Mouse (Mus musculus) spleen, adult 2 months (tissue): ENCODE data around the gene Ptprg. TPM values are rescaled to one million over a fixed set of nuclear protein-coding genes. Genes with fewer than 3 reads are reported as not detected.

Experiments
- DNase-seq, 2 experiments: peaks; one replicate each; pipeline versions ENCODE4 v3.0.0 to v3.0.0-alpha.2; 2012 to 2021; ENCODE audit warnings: low spot score in 2 of 2, low read depth in 1 of 2
- H3K27ac ChIP-seq: fragments of 200-500 bp; 2 replicates; pipeline ENCODE4 v1.5.1; 2012; ENCODE audit warnings: low read length, inconsistent platforms; ENCODE audit not compliant: insufficient read depth
- H3K27me3 ChIP-seq: fragments of 200-500 bp; 2 replicates; pipeline ENCODE4 v1.6.1; 2012; ENCODE audit warnings: mild to moderate bottlenecking, moderate library complexity, low read length, inconsistent platforms; ENCODE audit not compliant: control insufficient read depth, insufficient read depth
- H3K36me3 ChIP-seq: fragments of 200-500 bp; 2 replicates; pipeline ENCODE4 v1.6.1; 2012; ENCODE audit warnings: mild to moderate bottlenecking, low read length, inconsistent platforms; ENCODE audit not compliant: control insufficient read depth, insufficient read depth
- H3K4me1 ChIP-seq: fragments of 200-500 bp; 2 replicates; pipeline ENCODE4 v1.6.1; 2011; ENCODE audit warnings: inconsistent platforms; ENCODE audit not compliant: control insufficient read depth, insufficient read depth, insufficient read length
- H3K4me3 ChIP-seq: fragments of 200-500 bp; 2 replicates; pipeline ENCODE4 v1.5.1; 2011; ENCODE audit warnings: mild to moderate bottlenecking, inconsistent platforms; ENCODE audit not compliant: insufficient read depth, insufficient read length; ENCODE audit errors: extremely low read depth
- CTCF ChIP-seq: fragments of 200-500 bp; IDR thresholded peaks from 2 replicates; pipeline ENCODE4 v1.5.1; 2011; ENCODE audit warnings: mild to moderate bottlenecking, inconsistent platforms; ENCODE audit not compliant: insufficient read depth, insufficient read length, insufficient replicate concordance; ENCODE audit errors: extremely low read depth
- POLR2A ChIP-seq: fragments of 200-500 bp; IDR thresholded peaks from 2 replicates; pipeline ENCODE4 v1.6.1; 2011; ENCODE audit warnings: low read depth, low read length, inconsistent platforms
- WGBS: fragments of 180-500 bp; shearing (Covaris S2); methylation state at CpG from one replicate; pipeline ENCODE4 v1.1.7; 2018; 5-methylcytosine and 5-hydroxymethylcytosine counted together
- polyA plus RNA-seq: library from polyadenylated mRNA; depleted of rRNA; stranded (reverse); fragments of >200 nt; gene quantifications from 2 replicates; pipeline ENCODE4 v1.2.3, GENCODE M21; 2012

Ptprg gene
- polyA plus RNA-seq, 1 experiment, result 4.9 TPM

DNA sequence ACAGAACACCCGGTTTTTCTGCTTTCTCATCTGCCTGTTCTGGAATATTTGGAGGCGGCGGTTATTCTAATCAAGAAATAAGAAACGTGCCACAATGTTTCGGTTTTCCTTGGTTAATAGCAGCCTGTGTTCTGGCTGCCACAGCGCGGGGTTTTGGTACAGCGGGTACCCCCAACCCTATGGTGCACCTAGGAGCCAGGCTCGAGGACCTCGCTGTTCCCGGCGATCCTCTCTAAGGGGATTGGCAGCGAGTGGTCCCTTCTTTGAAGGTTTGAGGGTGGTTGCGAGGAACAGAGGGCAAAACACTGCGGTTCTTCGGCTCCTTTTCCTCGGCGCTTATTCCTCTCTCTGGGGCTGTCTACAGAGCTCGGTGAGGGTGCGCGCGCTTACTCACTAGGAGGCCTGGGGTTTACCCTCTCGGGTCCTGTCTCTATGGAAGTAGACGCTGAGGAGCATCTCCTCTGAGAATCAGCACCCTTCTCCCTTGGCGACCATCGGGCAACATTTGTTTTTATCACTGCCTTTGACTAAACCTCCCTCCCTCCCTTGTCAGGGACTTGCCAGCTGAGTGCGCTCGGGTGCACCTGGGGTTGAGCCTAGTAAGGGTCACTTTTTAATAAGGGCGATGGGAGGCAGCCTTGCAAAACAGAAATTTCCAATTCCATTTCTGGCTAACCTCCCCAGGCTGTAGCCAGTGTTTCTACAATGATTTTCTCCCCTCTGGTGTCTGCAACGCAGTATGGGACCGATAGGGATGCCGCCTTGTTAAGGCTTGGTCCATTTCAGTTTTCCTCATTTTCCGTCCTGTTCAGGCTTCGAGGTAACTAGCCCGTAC is 2.4 kb downstream of the Ptprg start:
- no peak for DNase-seq
- H3K36me3 ChIP-seq, result no peaks in the 10 kb centered on the region
- TF ChIP-seq POLR2A (no peak), CTCF (no peak)
- no peak overlapping the region for H3K27ac ChIP-seq
- H3K4me1 ChIP-seq, result no peaks in the 10 kb centered on the region; the same call in 1 of the 2 replicates
- peaks cover 3% of the 10 kb centered on the region; the same call in 1 of the 2 replicates for H3K27me3 ChIP-seq
- H3K4me3 ChIP-seq, result peak overlapping the region; percentile 21; the same call in 1 of the 2 replicates
- 8% methylated on average over 35 of the region's 35 CpGs for WGBS

GRCm38 (mm10) chr14:11556356-11557130 is 3.2 kb downstream of the Ptprg start:
- Histone ChIP-seq H3K27me3 (peaks cover 3% of the 10 kb centered on the region; the same call in 1 of the 2 replicates), H3K4me1 (no peaks in the 10 kb centered on the region; the same call in 1 of the 2 replicates), H3K36me3 (no peaks in the 10 kb centered on the region), H3K4me3 (no peak overlapping the region; the same call in 1 of the 2 replicates), H3K27ac (no peak overlapping the region)
- TF ChIP-seq CTCF (no peak), POLR2A (no peak)
- WGBS, result 13% methylated on average over 26 of the region's 26 CpGs
- DNase-seq, result no peak

GRCm38 (mm10) chr14:11558496-11558895 is 5.2 kb downstream of the Ptprg start:
- no peak for DNase-seq
- Histone ChIP-seq H3K36me3 (no peaks in the 10 kb centered on the region), H3K27ac (no peak overlapping the region), H3K4me1 (no peaks in the 10 kb centered on the region; the same call in 1 of the 2 replicates), H3K27me3 (peaks cover under 1% of the 10 kb centered on the region; the same call in 1 of the 2 replicates), H3K4me3 (no peak overlapping the region)
- TF ChIP-seq POLR2A (no peak), CTCF (no peak)

DNA sequence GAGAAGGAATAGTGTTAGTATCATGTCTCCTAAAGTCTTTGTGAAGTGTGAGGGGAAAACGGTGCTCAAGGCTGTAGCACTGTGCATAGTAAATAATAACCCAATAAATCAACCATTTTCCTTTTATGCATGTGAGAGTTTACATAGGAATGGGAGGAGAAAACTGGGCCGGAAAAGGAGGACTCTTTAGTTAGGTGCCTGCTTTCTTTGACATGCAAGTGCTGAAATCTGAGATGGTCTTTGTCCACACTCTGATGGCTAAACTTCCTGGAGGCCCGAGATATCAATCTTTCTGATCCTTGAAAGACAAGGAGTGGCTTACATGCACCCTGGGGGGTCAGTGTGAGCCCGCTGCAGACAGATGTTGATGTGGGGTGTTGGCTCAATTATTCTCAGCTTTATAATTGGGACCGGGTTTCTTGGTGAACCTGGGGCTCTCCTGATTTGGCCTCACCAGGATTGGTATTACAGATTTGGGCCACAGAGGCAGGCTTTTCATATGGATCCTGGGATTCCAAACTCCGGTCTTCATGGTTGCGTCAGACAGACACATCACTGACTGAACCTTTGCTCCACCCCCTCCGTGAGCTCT is 7.4 kb downstream of the Ptprg start:
- TF ChIP-seq CTCF (no peak), POLR2A (no peak)
- DNase-seq, result no peak
- H3K27me3 ChIP-seq, result no peaks in the 10 kb centered on the region
- WGBS, result 81% methylated on average over 8 of the region's 8 CpGs
- no peak overlapping the region for H3K27ac ChIP-seq
- no peak overlapping the region for H3K4me3 ChIP-seq
- H3K36me3 ChIP-seq, result no peaks in the 10 kb centered on the region
- H3K4me1 ChIP-seq, result no peaks in the 10 kb centered on the region; the same call in 1 of the 2 replicates

DNA sequence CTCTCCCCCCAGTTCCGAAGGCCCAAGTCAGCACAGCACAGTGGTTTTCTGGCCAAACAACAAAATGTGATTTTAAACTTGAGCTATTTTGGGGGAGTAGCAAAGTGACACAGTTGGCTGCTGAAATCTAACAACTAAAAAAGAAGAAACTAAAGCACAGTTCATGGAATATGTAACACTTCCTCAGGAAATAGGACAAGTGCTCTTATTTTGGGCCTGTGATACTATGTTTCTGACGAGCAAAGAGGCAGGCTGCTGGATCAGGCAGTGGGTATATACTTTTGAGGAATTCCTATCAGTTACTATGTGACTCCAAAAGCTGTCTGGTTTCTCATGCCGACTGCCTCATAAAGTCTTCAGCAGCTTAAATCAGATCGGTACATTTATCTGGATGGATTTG is 8.1 kb downstream of the Ptprg start:
- 80% methylated on average over 4 of the region's 4 CpGs for WGBS
- TF ChIP-seq POLR2A, result no peak
- no peak for TF ChIP-seq CTCF
- no peak for DNase-seq
- H3K36me3 ChIP-seq, result no peaks in the 10 kb centered on the region
- H3K4me3 ChIP-seq, result no peak overlapping the region
- H3K27ac ChIP-seq, result no peak overlapping the region
- no peaks in the 10 kb centered on the region for H3K27me3 ChIP-seq
- no peaks in the 10 kb centered on the region for H3K4me1 ChIP-seq

DNA sequence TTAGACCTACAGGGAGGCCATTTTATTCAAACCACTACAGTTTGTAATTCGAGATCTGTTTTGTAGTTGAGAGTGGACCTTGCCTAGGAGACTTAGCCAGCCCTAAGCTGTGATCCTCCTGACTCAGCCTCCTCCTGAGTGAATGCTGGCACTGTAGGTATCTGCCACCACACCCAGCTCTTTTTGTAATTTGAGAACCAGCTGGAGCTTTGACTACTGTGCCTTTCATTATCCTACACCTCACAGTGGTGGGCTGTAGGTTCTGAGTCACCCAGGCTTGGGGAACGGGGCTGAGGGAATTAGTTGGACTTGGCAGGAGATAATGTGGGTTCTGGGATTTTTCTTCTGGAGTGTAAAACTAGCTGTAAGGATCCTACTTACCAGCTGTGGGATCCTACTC is 9.5 kb downstream of the Ptprg start:
- DNase-seq, result no peak
- no peak overlapping the region for H3K27ac ChIP-seq
- H3K4me1 ChIP-seq, result no peaks in the 10 kb centered on the region
- no peak overlapping the region for H3K4me3 ChIP-seq
- no peaks in the 10 kb centered on the region for H3K36me3 ChIP-seq
- H3K27me3 ChIP-seq, result no peaks in the 10 kb centered on the region
- TF ChIP-seq CTCF, result no peak
- no peak for TF ChIP-seq POLR2A
- WGBS, result 88% methylated on average over 2 of the region's 2 CpGs

GRCm38 (mm10) chr14:11563656-11564055 is 10.3 kb downstream of the Ptprg start:
- Histone ChIP-seq H3K4me1 (no peaks in the 10 kb centered on the region), H3K4me3 (no peak overlapping the region), H3K36me3 (no peaks in the 10 kb centered on the region), H3K27me3 (no peaks in the 10 kb centered on the region), H3K27ac (no peak overlapping the region)
- WGBS, result 87% methylated on average over 5 of the region's 5 CpGs
- TF ChIP-seq CTCF (no peak), POLR2A (no peak)
- DNase-seq, result no peak
